Mouse (Mus musculus): ENCODE measurements around the gene Il4i1.

Gene Il4i1

GRCm38 (mm10) chr7:44815721-44816469, at the start of gene Il4i1, which contains the start of gene Nup62:
Gene Il4i1, plus strand, starts transcription at chr7:44816387.
Gene Nup62, plus strand, starts transcription at chr7:44816088.
- peak; percentile 97 for DNase-seq

GRCm38 (mm10) chr7:44768129-44768528, 48.1 kb upstream of the Il4i1 start:
- DNase-seq = no peak

GRCm38 (mm10) chr7:44770046-44770578, 46.1 kb upstream of the Il4i1 start:
- no peak for DNase-seq

- DNase-seq = no peak
These were observed 43.5 kb upstream of the Il4i1 start for GRCm38 (mm10) chr7:44772591-44773204.

- no peak for DNase-seq
These were observed 39.2 kb upstream of the Il4i1 start for GRCm38 (mm10) chr7:44776849-44777498.

GRCm38 (mm10) chr7:44780101-44780500, 36.1 kb upstream of the Il4i1 start:
- DNase-seq = no peak

GRCm38 (mm10) chr7:44789531-44789930, 26.7 kb upstream of the Il4i1 start:
- no peak for DNase-seq

- DNase-seq = no peak
These were observed 26.1 kb upstream of the Il4i1 start for GRCm38 (mm10) chr7:44790066-44790465.

- DNase-seq = no peak
These were observed 23.4 kb upstream of the Il4i1 start for GRCm38 (mm10) chr7:44792781-44793180.

- no peak for DNase-seq
These were observed 7.3 kb upstream of the Il4i1 start for GRCm38 (mm10) chr7:44808927-44809326.

GRCm38 (mm10) chr7:44809466-44809865, 6.7 kb upstream of the Il4i1 start:
- DNase-seq = no peak

GRCm38 (mm10) chr7:44810365-44810764, 5.8 kb upstream of the Il4i1 start:
- DNase-seq = no peak

GRCm38 (mm10) chr7:44810819-44811557, 5.2 kb upstream of the Il4i1 start:
- peak; percentile 11 for DNase-seq

- DNase-seq = peak; percentile 19
These were observed 3.4 kb upstream of the Il4i1 start for GRCm38 (mm10) chr7:44812651-44813325.

GRCm38 (mm10) chr7:44813985-44814384, 2.2 kb upstream of the Il4i1 start:
- no peak for DNase-seq

GRCm38 (mm10) chr7:44814423-44814822, 1.8 kb upstream of the Il4i1 start:
- DNase-seq = peak; percentile 40

- DNase-seq = peak; percentile 59
These were observed 1.1 kb upstream of the Il4i1 start for GRCm38 (mm10) chr7:44814952-44815553.

GRCm38 (mm10) chr7:44816470-44817021, 359 bp downstream of the Il4i1 start, which contains the start of gene Atf5:
Gene Atf5, minus strand, starts transcription at chr7:44816658.
- no peak for DNase-seq

- no peak for DNase-seq
These were observed 1.3 kb downstream of the Il4i1 start for GRCm38 (mm10) chr7:44817441-44817840.

GRCm38 (mm10) chr7:44818164-44818563, 2.0 kb downstream of the Il4i1 start:
- peak; percentile 37 for DNase-seq

GRCm38 (mm10) chr7:44818751-44819235, 2.6 kb downstream of the Il4i1 start:
- DNase-seq = peak; percentile 53

Measured in cerebellum, adult 9-10 months (tissue).